Comparison of ENCODE assay signal across 8 mouse cellular contexts in genomic region chr13:37825646-37826280, GRCm38 (mm10). TPM values are rescaled to one million over a fixed set of nuclear protein-coding genes. Genes with fewer than 3 reads are reported as not detected.
A peak's percentile ranks its signal among the peaks of the same experiment; 100 is the strongest.
DNase-seq lines count a peak whose midpoint lies in the region; ATAC-seq and TF ChIP-seq lines count a peak whose summit lies in the region.

No protein-coding gene starts in this region.

- TF ChIP-seq POLR2A in myocyte (IDR thresholded peaks at IDR 0.05; ENCODE audit: insufficient read length, low read depth): peak; percentile 66

- no peaks in the 10 kb centered on the region for H3K9me3 ChIP-seq in intestine, embryonic 16.5 days (ENCODE audit: control insufficient read depth, low read length)
- H3K9me3 ChIP-seq in liver, embryonic 13.5 days (replicated peaks): no peaks in the 10 kb centered on the region
- no peaks in the 10 kb centered on the region for H3K9me3 ChIP-seq in stomach, embryonic 14.5 days (ENCODE audit: control insufficient read depth, low read depth, low read length)

- peak overlapping the region; percentile 91 for H3K4me3 ChIP-seq in intestine, embryonic 16.5 days (ENCODE audit: low read length)
- peak overlapping the region; percentile 81 for H3K4me3 ChIP-seq in liver, embryonic 13.5 days (replicated peaks)
- peak overlapping the region; percentile 88 for H3K4me3 ChIP-seq in myocyte
- peak overlapping the region; percentile 93 for H3K4me3 ChIP-seq in stomach, embryonic 14.5 days (ENCODE audit: low read depth, low read length)

- no peaks in the 10 kb centered on the region for H3K27me3 ChIP-seq in intestine, embryonic 16.5 days (replicated peaks; ENCODE audit: control insufficient read depth, insufficient read depth, low read length)
- no peaks in the 10 kb centered on the region for H3K27me3 ChIP-seq in liver, embryonic 13.5 days
- no peaks in the 10 kb centered on the region for H3K27me3 ChIP-seq in myocyte (ENCODE audit: control insufficient read depth, insufficient read depth, insufficient read length)
- H3K27me3 ChIP-seq in stomach, embryonic 14.5 days (ENCODE audit: control insufficient read depth, insufficient read depth, low read length): no peaks in the 10 kb centered on the region

- H3K27ac ChIP-seq in intestine, embryonic 16.5 days (ENCODE audit: low read length): peak overlapping the region; percentile 96
- H3K27ac ChIP-seq in liver, embryonic 13.5 days: peak overlapping the region; percentile 85
- H3K27ac ChIP-seq in stomach, embryonic 14.5 days (ENCODE audit: low read length): peak overlapping the region; percentile 96

- peak overlapping the region; percentile 97 for H3K4me2 ChIP-seq in intestine, embryonic 16.5 days (ENCODE audit: low read depth, low read length)
- peak overlapping the region; percentile 97 for H3K4me2 ChIP-seq in liver, embryonic 13.5 days
- H3K4me2 ChIP-seq in myocyte (ENCODE audit: low read depth): peak overlapping the region; percentile 72
- peak overlapping the region; percentile 96 for H3K4me2 ChIP-seq in stomach, embryonic 14.5 days (replicated peaks; ENCODE audit: low read depth, low read length)

- H3K4me1 ChIP-seq in intestine, embryonic 16.5 days (ENCODE audit: control insufficient read depth, insufficient read depth, low read length): peaks cover 35% of the 10 kb centered on the region
- peaks cover 61% of the 10 kb centered on the region for H3K4me1 ChIP-seq in liver, embryonic 13.5 days (replicated peaks)
- H3K4me1 ChIP-seq in stomach, embryonic 14.5 days (ENCODE audit: control insufficient read depth, insufficient read depth, low read length): peaks cover 34% of the 10 kb centered on the region

- peak overlapping the region; percentile 95 for H3K9ac ChIP-seq in intestine, embryonic 16.5 days (ENCODE audit: low read depth, low read length)
- H3K9ac ChIP-seq in liver, embryonic 13.5 days: peak overlapping the region; percentile 81
- peak overlapping the region; percentile 89 for H3K9ac ChIP-seq in stomach, embryonic 14.5 days (replicated peaks; ENCODE audit: low read depth, low read length)

- WGBS in intestine, embryonic 16.5 days: under 1% methylated on average over 43 of the region's 43 CpGs
- 1% methylated on average over 40 of the region's 43 CpGs for WGBS in liver, embryonic 13.5 days (ENCODE audit: insufficient replicate concordance)
- WGBS in stomach, embryonic 14.5 days: under 1% methylated on average over 41 of the region's 43 CpGs

- peak; percentile 19 to 35 for DNase-seq in cerebellum, postnatal 25 days
- no peak for DNase-seq in cerebellum, adult 11 months
- DNase-seq in embryo, embryonic 11 days: peak; percentile 82
- peak; percentile 98 for DNase-seq in heart, adult 11 months
- DNase-seq in liver, embryonic 13.5 days: peak; percentile 59

- ATAC-seq in intestine, embryonic 16.5 days: peak; percentile 64
- peak; percentile 71 for ATAC-seq in liver, embryonic 13.5 days (ENCODE audit: low read depth)
- ATAC-seq in stomach, embryonic 14.5 days (ENCODE audit: insufficient number of reproducible peaks, insufficient read depth, low FRiP score, low read depth): peak; percentile 71

- peak overlapping the region; percentile 75 for H3ac ChIP-seq in myocyte (ENCODE audit: control insufficient read depth, insufficient read length)

- H3K79me2 ChIP-seq in myocyte (ENCODE audit: control insufficient read depth, insufficient read depth): peaks cover 36% of the 10 kb centered on the region

- no peaks in the 10 kb centered on the region for H3K36me3 ChIP-seq in intestine, embryonic 16.5 days (ENCODE audit: control insufficient read depth, insufficient read depth, low read length)
- H3K36me3 ChIP-seq in liver, embryonic 13.5 days: no peaks in the 10 kb centered on the region
- no peaks in the 10 kb centered on the region for H3K36me3 ChIP-seq in myocyte (ENCODE audit: control insufficient read depth, insufficient read depth)
- H3K36me3 ChIP-seq in stomach, embryonic 14.5 days (ENCODE audit: control insufficient read depth, insufficient read depth, low read length): no peaks in the 10 kb centered on the region

TF ChIP-seq in myocyte, 11 proteins besides CTCF, POLR2A, EP300 and RAD21:
- TF ChIP-seq MAX (IDR thresholded peaks at IDR 0.05; ENCODE audit: low read depth): no peak
- TF ChIP-seq TCF3 (IDR thresholded peaks at IDR 0.05; ENCODE audit: insufficient read length, low read depth): no peak
- TF ChIP-seq CEBPB (IDR thresholded peaks at IDR 0.05; ENCODE audit: insufficient read depth, poor library complexity, severe bottlenecking): no peak
- TF ChIP-seq POLR2AphosphoS2 (IDR thresholded peaks at IDR 0.05; ENCODE audit: insufficient read length, low read depth): peak; percentile 67
- TF ChIP-seq MYOD1 (IDR thresholded peaks at IDR 0.05; ENCODE audit: control insufficient read depth in 1 of 3, insufficient read length in 2 of 3, low read depth in 2 of 3): peak in 1 of 3 experiments; percentile 13
- TF ChIP-seq TCF12 (IDR thresholded peaks at IDR 0.05; ENCODE audit: insufficient read depth, poor library complexity, severe bottlenecking): no peak
- no peak for TF ChIP-seq REST (IDR thresholded peaks at IDR 0.05; ENCODE audit: insufficient read depth, insufficient read length)
- TF ChIP-seq USF1 (IDR thresholded peaks at IDR 0.05; ENCODE audit: low read depth): peak; percentile 85
- TF ChIP-seq SRF (IDR thresholded peaks at IDR 0.05; ENCODE audit: control insufficient read depth, insufficient read length, low read depth): no peak
- TF ChIP-seq MYOG (IDR thresholded peaks at IDR 0.05; ENCODE audit: control insufficient read depth in 1 of 3, insufficient read depth in 1 of 3, insufficient read length in 2 of 3, low read depth in 2 of 3): peak in 1 of 3 experiments; percentile 50
- TF ChIP-seq E2F4 (IDR thresholded peaks at IDR 0.05; ENCODE audit: insufficient read depth): no peak

RNA-seq across cellular contexts. Expression of gene Rreb1, which starts 47.6 kb away (rescaled TPM):
- 13.7 and 14.8 TPM in 2 replicates for polyA plus RNA-seq in intestine, embryonic 16.5 days (2015; fragmentation: Nextera tagmentation; extraction: Ambion mirVana)
- polyA plus RNA-seq in liver, embryonic 13.5 days (2015; fragmentation: Nextera tagmentation; extraction: Ambion mirVana): 4.8 and 5.1 TPM in 2 replicates
- polyA plus RNA-seq in myocyte (2012; fragmentation: generic; extraction: Trizol): 19.7 TPM
- polyA plus RNA-seq in stomach, embryonic 14.5 days (2014; fragmentation: Nextera tagmentation; extraction: Ambion mirVana): 21.2 and 22.4 TPM in 2 replicates
